Mouse (Mus musculus) cerebellum, adult 2 months (tissue): ENCODE measurements around the gene Mtmr3.

Experiments
- CTCF ChIP-seq: fragments of 200-500 bp; IDR thresholded peaks from 2 replicates; pipeline ENCODE4 v1.5.1; 2011; ENCODE audit warnings: low read depth, mild to moderate bottlenecking, control low read depth, low read length, moderate library complexity, borderline replicate concordance; ENCODE audit not compliant: insufficient read depth
- POLR2A ChIP-seq: fragments of 200-500 bp; IDR thresholded peaks from 2 replicates; pipeline ENCODE4 v1.6.1; 2011; ENCODE audit warnings: low read length, control low read depth, borderline replicate concordance; ENCODE audit not compliant: insufficient read depth

GRCm38 (mm10) chr11:4605414-4605813 lies 10.8 kb upstream of the Mtmr3 start:
- TF ChIP-seq CTCF (no peak), POLR2A (no peak)
